Mouse (Mus musculus): ENCODE data around the gene Mrpl22.
A peak's percentile ranks its signal among the peaks of the same experiment; 100 is the strongest.
"Not testable (repeated sequence)": the region's sequence is repeated elsewhere in the genome, so short reads cannot be mapped to it uniquely, and the experiment has no call there.

Gene Mrpl22

DNA sequence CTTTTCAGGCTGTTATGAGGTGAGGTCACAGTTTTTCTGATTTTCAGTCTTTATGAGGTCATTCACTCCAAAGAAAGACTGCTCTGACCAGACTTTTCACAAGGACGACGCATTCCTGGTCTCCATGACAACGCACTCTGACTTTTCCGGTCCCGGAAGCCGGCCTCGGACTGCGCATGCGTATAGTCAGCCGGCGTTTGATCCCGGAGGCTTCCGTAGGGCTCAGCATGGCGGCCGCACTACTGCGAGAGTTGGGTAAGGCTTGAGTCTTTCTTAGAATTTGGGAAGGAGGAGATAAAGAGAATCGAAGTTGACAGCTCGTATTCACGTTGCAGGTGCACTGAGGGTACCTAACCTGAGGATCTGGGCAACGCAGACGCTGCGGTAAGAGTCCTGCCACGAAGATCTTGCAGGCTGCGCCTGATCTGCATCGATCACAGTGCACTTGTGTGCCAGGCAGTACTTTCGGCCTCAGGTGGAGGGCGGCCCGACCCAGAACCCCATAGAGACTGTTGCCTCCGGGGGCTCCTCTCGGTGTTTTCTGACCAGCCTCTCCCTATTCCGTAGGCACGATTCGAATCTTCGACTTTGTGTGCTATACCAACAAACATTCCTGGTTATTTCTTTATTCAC lies at the start of gene Mrpl22:
TSS of gene Mrpl22 (plus strand) at position 203 of the 633 bp plus-strand sequence.
- DNase-seq (ENCODE audit: low spot score in 2 of 2): peak; percentile 82 to 96

DNA sequence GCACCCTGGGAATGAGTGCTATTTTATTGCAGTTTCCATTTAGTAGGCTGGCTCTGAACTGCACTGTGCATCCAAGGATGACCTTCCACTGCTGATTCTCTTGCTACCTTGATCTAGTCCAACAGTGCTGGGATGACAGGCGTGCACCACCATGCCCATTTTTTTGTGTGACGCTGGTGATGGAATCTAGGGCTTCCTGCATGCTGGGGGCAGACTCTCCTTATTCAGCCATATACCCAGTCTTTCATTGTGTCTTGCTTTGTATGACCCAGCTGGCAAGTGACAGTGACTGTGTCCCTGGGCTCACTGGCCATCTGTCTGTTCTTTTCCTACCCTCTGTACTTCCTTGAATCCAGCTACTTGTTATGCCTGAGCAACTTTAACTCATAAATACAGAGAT lies 47.8 kb upstream of the Mrpl22 start:
- DNase-seq (ENCODE audit: low spot score in 2 of 2): no peak

DNA sequence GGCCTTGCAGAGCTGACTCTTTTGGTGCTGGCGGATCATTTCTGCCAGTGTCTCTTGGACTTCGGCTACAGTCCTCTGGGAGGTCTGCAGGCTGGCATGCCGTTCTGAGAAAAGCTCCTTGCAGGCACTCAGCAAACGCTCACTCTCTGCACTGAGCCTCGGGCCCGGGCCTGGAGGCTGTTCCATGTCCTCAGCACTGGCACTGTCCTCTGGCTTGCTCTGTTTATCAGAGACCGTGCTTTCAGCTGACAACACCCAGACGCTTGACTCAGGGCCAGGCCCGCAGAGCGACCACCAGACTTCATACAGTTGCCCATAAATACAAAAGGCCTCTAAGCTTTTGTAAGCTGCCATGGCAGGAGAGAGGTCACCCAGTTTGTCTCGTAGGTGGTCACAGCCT lies 46.4 kb upstream of the Mrpl22 start:
- DNase-seq (ENCODE audit: low spot score in 2 of 2): no peak

DNA sequence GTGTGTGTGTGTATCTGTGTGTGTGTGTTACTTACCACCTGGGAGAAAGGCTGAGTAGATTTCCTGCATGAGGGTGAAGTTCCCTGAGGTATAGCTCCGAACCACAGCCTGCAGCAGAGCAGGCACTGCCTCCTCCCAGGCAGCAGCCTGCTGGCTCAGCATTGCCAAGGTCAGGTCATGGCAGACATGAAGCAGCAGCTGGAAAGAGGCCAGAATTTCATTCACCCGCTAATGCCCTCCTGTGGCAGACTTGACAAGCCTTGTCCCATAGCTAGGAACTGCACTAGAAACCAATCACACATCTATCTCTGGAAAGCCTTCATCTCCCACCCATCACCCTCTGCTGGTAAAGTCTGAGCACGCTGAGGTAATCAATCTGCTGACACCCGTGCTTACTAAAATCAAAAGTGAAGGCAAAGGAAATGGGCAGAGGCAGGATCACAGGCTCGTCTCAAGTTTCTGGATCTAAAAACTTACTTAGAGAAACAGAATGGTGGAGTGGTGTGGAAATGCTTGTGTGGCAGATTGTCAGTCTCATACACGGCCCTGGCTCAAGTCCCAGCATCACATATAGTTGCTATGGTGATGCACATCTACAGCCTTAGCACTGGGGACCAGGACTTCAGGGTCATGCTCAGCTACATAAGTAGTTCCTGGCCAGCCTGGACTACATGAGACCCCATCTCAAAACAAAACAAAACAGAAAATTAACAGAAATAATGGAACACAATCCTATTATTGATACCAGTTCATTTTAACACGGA lies 44.9 kb upstream of the Mrpl22 start:
- DNase-seq (ENCODE audit: low spot score in 2 of 2): peak in 1 of 2 experiments; percentile 25

DNA sequence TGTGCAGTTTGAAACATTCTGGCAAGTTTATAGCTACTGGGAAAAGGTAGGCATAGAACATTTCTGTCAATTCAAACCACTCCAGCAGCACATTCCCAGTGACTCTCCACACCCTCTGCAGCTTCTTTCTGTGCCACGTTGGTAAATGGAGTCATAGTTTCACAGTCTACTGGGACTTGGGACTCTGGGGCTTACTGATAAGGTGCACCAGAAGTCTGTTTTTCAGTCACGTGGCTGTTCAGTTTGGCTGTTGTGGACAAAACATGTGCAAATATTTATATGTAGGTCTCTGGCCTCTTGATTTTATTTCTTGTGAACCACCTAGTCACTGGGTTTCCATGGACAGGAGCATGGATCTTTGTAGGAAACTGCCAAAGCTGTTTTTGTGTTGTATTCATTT lies 43.9 kb upstream of the Mrpl22 start:
- DNase-seq (ENCODE audit: low spot score in 2 of 2): no peak

DNA sequence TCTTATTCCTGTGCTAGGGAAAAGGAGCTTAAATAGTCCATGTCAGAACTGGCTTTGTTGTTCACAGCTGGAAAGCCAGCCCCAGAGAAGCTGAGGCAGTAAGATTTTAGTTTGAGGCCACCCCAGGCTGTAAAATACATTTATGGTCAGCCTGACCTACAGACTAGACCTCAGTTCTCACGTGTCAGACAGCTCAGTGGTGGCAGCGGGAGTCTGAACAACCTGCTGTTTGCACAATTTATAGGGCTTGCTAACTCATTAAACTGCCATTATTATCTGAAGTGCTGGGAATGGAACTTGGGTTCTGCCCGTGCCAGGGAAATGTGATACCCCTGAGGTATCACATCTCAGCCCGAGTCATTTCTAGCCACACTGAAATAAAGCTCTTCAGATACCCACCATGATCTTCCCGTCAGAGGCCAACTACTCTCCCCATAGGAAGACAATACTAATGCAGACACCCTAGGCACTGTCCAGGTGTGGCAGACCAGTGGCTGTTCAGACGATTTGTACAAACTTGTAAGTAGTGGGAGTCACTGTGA lies 42.1 kb upstream of the Mrpl22 start:
- DNase-seq (ENCODE audit: low spot score in 2 of 2): no peak

DNA sequence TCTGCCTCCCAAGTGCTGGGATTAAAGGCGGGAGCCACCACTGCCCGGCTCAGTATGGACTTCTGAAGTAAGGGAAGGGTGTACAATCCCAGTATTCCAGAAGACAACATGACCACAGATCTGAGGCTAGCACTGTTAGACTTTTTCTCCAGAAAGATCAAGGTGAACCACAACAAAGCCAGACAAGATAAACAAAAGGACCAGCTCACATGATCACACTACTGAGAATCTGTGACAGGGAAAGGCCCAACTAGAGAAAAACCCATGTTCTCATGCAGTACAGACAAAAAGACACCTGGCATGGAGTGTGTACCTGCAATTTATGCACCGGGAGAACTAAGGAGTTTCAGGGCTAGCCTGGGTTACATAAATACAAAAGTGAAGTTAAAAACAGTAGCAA lies 39.4 kb upstream of the Mrpl22 start:
- DNase-seq (ENCODE audit: low spot score in 2 of 2): no peak

DNA sequence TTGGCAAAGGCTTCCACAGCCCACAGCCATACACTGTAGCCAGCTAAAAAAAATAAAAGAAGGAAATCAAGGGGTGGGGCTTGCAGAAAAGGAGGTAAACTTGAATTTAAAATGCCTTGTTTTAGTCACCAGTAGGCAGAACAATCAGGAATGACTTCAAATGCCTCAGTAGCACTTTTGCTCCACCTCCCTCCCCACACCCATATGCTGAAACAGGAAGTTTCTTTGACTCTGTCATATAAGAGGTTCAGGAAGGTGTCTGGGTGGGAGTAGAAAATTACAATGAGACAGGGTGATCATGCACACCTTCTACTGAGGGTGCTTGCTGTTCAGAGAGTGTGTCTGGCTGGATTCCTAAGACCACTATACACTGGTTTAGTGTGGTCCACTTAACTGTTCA lies 36.6 kb upstream of the Mrpl22 start:
- DNase-seq (ENCODE audit: low spot score in 2 of 2): no peak

DNA sequence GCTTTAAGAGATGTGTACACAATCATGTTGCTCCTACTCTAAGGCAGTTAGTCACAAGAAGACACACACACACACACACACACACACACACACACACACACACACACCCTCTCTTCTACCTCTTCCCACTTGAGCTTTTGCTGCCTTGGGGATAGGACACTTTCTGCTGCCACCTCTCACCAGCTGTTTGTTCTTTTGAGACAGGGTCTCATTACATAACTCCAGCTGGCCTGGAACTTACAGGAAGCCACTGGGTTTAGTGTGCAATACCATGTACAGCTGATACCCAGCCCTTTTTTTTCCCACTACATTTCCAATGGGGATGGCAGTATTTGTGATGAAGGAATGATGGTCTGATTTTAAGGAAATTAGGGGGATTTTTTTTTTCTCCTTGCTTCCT lies 36.2 kb upstream of the Mrpl22 start:
- no peak for DNase-seq (ENCODE audit: low spot score in 2 of 2)

DNA sequence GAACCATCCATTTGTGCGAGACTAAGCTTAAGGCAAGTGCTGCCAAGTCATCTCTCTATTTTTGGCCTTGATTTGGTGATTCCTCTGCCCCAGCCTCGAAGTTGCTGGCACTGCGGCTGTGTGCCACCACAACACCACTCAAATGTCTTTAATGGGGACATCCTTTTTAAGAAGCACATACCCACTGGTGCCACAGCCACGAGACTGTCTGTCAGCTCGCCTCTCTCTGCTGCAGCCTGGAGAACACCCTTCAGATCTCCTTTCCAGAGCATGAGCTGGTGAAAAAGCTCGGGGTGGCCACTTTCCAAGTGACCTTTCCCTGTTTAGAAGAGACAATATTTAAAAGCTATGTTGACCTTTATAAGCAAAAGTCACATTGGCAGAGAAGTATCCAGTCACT lies 34.8 kb upstream of the Mrpl22 start:
- DNase-seq (ENCODE audit: low spot score in 2 of 2): no peak

DNA sequence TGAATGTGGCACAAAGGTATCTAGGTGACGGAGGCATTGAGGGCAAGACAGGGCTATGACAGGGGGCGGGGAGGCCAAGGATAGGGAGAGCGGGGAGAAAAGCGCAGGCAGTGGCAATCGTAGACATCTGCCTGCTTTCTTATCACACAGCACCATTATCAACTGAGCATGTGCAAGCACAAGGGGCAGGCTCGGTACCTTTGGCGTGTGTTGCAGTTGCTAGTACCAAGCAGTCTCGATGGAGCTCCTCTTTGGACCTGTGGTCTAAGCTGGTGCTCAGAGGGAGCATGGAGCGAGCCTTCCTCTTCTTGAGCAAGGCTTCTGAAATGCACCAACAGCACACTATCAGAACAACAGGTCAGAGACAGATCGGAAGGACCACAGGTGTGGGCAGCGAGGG lies 32.6 kb upstream of the Mrpl22 start:
- DNase-seq (ENCODE audit: low spot score in 2 of 2): no peak

DNA sequence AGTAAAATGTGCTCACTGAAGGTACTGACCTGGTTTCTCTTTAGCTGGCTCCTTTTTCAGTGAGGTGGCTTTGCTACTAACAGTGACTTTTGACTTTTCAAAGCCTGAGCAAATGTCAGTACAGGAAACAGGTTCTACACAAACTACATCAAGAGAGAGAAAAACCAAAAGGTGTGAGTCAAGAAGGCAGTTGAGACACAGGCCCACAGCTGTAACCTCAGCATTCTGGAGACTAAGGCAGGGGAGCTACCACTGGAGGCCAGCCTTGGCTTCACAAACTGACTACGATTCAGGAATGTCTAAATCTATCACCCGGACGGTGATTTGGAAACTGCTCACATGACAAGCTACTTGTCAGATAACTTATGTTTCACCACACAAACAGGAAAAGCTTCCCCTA lies 32.0 kb upstream of the Mrpl22 start:
- no peak for DNase-seq (ENCODE audit: low spot score in 2 of 2)

DNA sequence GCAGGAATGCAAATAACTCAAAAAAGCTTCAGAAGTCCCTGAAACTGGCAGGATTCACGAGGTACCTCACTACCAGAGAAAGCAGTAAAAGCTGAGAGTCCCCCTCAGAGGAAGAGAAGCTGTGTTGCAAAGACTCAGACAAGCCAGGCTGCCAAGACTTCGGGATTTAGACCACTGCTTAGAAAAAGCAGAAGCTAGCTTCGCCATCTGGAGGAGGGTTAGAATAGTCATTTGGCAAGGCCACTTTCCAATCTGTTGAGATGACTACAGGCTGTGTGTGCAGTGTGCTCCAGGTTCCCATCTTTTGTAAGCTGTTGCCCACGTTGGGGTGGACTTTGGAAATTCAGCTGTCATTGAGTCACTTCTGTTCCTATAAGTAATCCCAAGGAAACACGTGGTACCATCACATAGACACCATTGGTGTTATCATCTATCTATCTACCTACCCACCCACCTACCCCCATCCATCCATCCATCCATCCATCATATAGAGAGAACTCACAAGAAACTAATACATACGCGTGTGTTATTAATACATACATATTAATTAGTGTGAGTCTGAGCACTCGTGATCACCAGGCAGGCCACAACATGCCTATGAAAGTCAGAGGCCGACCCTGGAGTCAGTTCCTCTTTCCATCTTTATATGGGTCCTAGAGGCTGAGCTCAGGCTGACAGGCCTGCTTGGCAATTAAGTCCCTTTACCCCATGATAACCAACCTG lies 27.6 kb upstream of the Mrpl22 start:
- peak; percentile 30 to 72 for DNase-seq (ENCODE audit: low spot score in 2 of 2)

DNA sequence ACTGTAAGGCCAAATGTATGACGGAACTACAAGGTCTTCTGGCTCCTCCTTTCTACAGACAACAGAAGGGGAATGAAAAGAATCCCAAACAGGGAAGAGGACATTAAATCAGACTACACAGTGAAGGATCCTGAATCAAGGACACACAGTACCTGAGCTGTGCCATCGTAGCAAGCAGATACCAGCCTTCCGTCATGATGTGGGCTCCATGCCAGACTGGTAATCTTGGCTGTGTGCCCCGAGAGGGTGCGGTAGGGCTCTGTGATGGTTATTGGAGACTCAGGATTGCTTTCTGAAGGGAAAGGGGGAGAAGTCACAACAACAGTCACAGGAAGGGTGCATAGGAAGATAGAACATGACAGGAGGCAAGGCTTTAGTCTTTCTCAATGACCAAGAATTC lies 25.2 kb upstream of the Mrpl22 start:
- no peak for DNase-seq (ENCODE audit: low spot score in 2 of 2)

DNA sequence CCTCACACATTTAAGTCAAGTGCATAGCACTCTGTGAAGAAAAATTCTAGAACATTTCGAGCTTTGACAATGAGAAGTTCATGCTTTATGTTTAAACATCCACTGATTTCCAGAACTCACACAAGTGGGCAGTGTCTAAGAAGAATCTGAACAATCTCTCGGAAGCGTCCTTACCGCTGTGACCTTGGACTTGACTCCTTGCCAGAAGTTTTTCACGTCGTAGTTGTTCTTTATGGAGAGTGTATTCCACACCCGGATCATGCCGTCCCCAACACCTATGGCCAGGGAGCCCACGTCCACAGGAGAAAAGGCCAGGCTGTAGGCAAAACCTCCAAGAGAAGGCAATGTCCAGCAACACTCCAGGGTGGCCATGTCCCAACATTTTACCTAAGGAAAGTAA lies 16.0 kb upstream of the Mrpl22 start:
- DNase-seq (ENCODE audit: low spot score in 2 of 2): no peak

DNA sequence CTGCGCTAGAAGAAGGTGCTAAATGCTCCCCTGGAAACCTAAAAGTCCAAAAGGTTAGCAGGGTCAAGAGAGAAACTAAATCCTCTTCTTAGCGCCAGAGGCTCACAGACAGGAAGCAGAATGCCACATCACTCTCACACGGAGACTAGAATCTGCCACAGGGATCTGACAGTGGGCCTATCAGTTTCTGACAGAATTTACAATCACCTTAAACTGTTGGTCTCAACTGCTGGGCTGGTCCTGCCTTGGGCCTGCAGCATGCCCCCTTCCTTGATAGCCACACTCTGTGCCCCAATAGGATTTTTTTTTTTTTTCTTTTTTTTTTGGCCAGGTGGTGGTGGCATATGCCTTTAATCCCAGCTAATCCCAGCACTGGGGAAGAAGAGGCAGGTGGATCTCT lies 14.6 kb upstream of the Mrpl22 start:
- DNase-seq (ENCODE audit: low spot score in 2 of 2): no peak

DNA sequence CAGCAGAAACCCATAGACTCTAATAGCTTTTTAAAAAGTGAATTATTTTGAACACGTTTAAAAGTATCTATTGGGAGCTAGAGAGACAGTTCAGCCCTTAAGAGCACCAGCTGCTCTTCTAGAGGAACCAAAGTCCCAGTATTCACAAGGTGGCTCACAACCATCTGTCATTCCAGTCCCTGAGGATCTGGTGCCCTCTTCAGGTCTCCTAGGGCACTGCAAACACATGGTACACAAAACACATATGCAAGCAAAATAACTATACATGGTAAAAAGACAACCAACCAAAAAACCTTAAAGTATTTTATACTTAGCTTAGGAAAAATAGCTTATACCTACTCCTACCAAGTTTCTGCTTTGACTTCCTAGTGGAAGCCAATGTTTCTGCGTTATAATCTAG lies 6.4 kb upstream of the Mrpl22 start:
- no peak for DNase-seq (ENCODE audit: low spot score in 2 of 2)

DNA sequence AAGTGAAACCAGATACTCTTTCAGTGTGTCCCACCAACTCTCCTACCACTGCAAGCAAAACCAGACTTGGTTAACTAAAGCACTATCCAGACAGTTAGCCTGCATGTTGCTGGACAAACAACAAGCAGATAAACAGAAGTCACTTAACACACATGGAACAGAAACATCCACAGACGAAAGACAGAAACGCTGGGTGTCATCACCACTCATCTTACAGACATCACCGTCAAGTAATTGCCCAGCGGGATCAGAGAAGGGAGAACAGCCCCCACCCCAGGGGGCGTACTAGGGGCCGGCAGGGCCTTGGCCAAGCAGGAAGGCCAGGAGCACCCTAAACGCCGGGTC lies 3.7 kb upstream of the Mrpl22 start:
- DNase-seq (ENCODE audit: low spot score in 2 of 2): no peak

DNA sequence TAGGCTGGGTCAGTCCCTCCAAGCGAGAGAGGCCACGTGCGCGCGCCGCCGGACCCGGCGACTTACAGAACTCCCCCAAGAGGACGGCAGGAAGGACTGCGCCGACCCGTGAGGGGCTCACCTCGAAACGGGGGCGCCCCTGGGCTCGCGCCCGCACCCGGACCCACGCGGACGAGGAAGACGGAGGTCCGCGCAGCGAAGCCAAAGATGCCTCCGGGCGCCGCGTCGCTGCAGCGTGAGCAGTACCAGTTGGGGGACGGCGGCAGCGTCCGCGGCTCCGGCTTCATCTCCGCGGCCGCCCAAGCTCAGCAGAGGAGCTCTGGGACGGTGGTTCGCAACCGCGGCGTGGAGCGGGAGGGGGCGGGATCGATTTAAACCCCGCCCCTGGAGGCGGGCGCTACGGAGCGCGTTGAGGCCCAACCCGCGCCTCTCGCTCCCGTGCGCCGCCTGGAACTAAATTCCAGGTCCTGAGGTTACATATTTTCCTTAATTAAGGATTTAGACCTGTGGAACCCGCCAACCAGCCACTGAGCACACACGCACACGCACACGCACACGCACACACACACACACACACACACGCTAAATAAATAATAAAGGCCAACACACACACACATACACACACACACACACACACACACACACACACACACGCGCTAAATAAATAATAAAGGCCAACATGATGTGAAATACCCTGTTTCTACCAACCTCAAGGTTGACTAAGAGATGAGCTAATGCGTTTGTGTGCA lies 3.1 kb upstream of the Mrpl22 start, which contains the start of gene Gemin5:
TSS of gene Gemin5 (minus strand) at position 373 of the 749 bp plus-strand sequence.
- peak; percentile 56 to 81 for DNase-seq (ENCODE audit: low spot score in 2 of 2)

DNA sequence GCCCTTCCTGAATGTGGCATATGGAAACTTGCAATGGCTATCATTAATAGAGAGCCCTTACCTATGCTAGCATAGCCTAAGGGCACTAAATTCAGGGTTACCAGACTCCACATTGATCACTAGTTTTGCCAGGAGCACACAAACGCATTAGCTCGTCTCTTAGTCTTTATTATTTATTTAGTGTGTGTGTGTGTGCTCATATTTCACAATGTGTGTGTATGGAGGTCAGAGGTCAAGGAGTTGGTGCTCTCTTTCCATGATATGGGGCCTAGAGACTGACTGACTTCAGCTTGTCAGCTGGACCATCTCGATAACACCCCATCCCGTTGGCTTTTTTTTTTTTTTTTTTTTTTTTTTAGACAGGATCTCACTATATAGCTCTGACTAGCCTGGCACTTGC lies 1.8 kb upstream of the Mrpl22 start:
- DNase-seq (ENCODE audit: low spot score in 2 of 2): no peak

DNA sequence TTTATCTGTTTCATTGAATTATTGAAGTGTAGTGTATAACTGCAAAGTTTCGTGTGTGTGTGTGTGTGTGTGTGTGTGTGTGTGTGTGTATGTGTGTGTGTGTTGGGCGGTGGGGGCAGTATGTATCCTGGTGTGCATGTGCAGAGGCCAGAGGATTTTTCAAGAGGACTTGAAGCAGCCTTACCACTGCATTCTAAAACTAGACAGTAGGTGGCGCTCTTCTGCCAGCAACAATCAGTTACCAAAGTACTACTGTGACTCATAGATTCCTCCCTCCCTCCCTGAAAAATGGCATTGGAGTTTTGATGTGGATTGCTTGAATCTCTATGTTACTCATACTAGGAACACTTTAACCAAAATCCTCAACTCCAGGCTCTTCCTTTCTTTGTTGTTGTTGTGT lies 8.1 kb downstream of the Mrpl22 start:
- DNase-seq (ENCODE audit: low spot score in 2 of 2): peak; percentile 59 to 93

DNA sequence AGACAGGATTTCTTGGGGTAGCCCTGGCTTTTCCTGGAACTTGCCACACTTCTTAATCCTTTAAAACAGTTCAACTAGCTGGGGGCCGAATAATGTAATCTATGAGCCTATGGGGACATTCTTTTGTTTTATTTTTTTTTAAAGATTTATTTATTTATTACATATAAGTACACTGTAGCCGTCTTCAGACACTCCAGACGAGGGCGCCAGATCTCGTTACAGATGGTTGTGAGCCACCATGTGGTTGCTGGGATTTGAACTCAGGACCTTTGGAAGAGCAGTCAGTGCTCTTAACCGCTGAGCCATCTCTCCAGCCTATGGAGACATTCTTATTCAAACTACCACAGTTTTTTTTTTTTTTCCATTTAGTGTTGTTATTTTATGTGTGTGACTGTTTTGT lies 8.5 kb downstream of the Mrpl22 start:
- not testable (repeated sequence) for DNase-seq (ENCODE audit: low spot score in 2 of 2)
